Mouse (Mus musculus): Measurements from ENCODE around the gene Prc1. TPM values are rescaled to one million over a fixed set of nuclear protein-coding genes. Genes with fewer than 3 reads are reported as not detected.

Gene Prc1
- total RNA-seq, 4 experiments from 2014 or later, result 0.72 to 3.1 (median 1.5) TPM

Other genes with a start within 250 kb of the Prc1 start
- gene Idh2, start 179.1 kb upstream of the Prc1 start, total RNA-seq (2022), result 1,000 to 10,000 TPM; 2,287 to 2,565 (median 2,388) TPM
- gene Sema4b, start 107.6 kb upstream of the Prc1 start, total RNA-seq (2022), result 10 to 100 TPM; 10.9 to 14.0 (median 11.7) TPM
- 10 to 100 TPM; 12.7 to 19.1 (median 16.5) TPM for gene Cib1, start 61.6 kb upstream of the Prc1 start, total RNA-seq (2022)
- 1 to 10 TPM; 1.7 to 2.1 (median 2.0) TPM for gene Gdpgp1, start 61.6 kb upstream of the Prc1 start, total RNA-seq (2022)
- under 1 TPM; 0.19 to 0.72 (median 0.24) TPM for gene Ttll13, start 48.1 kb upstream of the Prc1 start, total RNA-seq (2022)
- gene Ngrn, start 33.2 kb upstream of the Prc1 start, total RNA-seq (2022), result 10 to 100 TPM; 26.2 to 28.6 (median 27.2) TPM
- 1 to 10 TPM; 5.6 to 9.0 (median 7.2) TPM for gene Vps33b, start 24.8 kb upstream of the Prc1 start, total RNA-seq (2022)
- gene Rccd1, start 30.0 kb downstream of the Prc1 start, total RNA-seq (2022), result 1 to 10 TPM; 4.6 to 6.4 (median 5.3) TPM
- gene Unc45a, start 46.6 kb downstream of the Prc1 start, total RNA-seq (2022), result 10 to 100 TPM; 12.2 to 16.0 (median 15.2) TPM
- 10 to 100 TPM; 33.3 to 40.0 (median 35.9) TPM for gene Hddc3, start 48.7 kb downstream of the Prc1 start, total RNA-seq (2022)
- 10 to 100 TPM; 61.2 to 66.5 (median 62.8) TPM for gene Man2a2, start 76.9 kb downstream of the Prc1 start, total RNA-seq (2022)
- gene Fes, start 93.5 kb downstream of the Prc1 start, total RNA-seq (2022), result 10 to 100 TPM in 2 of 4 experiments, 1 to 10 TPM in 2; 6.4 to 13.5 (median 9.1) TPM
- 100 to 1,000 TPM in 2 of 4 experiments, 10 to 100 TPM in 2; 91.9 to 122 (median 99.2) TPM for gene Furin, start 111.0 kb downstream of the Prc1 start, total RNA-seq (2022)
- 1 to 10 TPM in 2 of 4 experiments, under 1 TPM in 2; 0.57 to 1.7 (median 1.2) TPM for gene Blm, start 240.7 kb downstream of the Prc1 start, total RNA-seq (2022)